Comparison of ENCODE assay signal across 25 mouse cellular contexts in genomic region chr6:73182987-73183386, GRCm38 (mm10). TPM values are rescaled to one million over a fixed set of nuclear protein-coding genes. Genes with fewer than 3 reads are reported as not detected.
A peak's percentile ranks its signal among the peaks of the same experiment; 100 is the strongest.
DNase-seq lines count a peak whose midpoint lies in the region; ATAC-seq and TF ChIP-seq lines count a peak whose summit lies in the region.
"Had no signal": no experiment of that assay in that cellular context is flagged by ENCODE, and none has a peak within 500 bp of the region (broad histone marks: within the 10 kb centered on the region; RNA-seq: fewer than 3 reads in every experiment).

No protein-coding gene starts in this region.

- TF ChIP-seq EP300 in heart, adult 2 months (IDR thresholded peaks at IDR 0.05; ENCODE audit: insufficient read depth, low read depth, low read length) = no peak

- no peak overlapping the region for H3K4me2 ChIP-seq in heart, embryonic 15.5 days
- no peak overlapping the region for H3K4me2 ChIP-seq in kidney, embryonic 16.5 days (replicated peaks; ENCODE audit: low read depth, low read length)
- H3K4me2 ChIP-seq: embryonic facial prominence, embryonic 15.5 days; hindbrain, embryonic 12.5 days had no signal

- H3K4me3 ChIP-seq in heart, adult 2 months = no peak overlapping the region
- no peak overlapping the region for H3K4me3 ChIP-seq in heart, embryonic 15.5 days
- H3K4me3 ChIP-seq in kidney, embryonic 16.5 days (ENCODE audit: low read length) = no peak overlapping the region
- H3K4me3 ChIP-seq: embryonic facial prominence, embryonic 15.5 days; erythroblast, embryonic 14.5 days; forebrain, embryonic 10.5 days; gastrocnemius, adult 2 months; heart, embryonic 10.5 days; hindbrain, embryonic 12.5 days had no signal

- intact Hi-C loops in heart, adult 2 months (cut with DNase I) = no loop called here
- intact Hi-C loops in heart, postnatal 14 days (cut with DNase I) = no loop called here

- H3K9me3 ChIP-seq in heart, embryonic 15.5 days (replicated peaks) = no peaks in the 10 kb centered on the region
- no peaks in the 10 kb centered on the region for H3K9me3 ChIP-seq in kidney, embryonic 16.5 days (ENCODE audit: low read length)
- H3K9me3 ChIP-seq: embryonic facial prominence, embryonic 15.5 days; forebrain, embryonic 10.5 days; G1E; heart, embryonic 10.5 days; hindbrain, embryonic 12.5 days had no signal

- H3K27ac ChIP-seq in heart, adult 2 months = no peak overlapping the region
- H3K27ac ChIP-seq in heart, embryonic 15.5 days = no peak overlapping the region
- H3K27ac ChIP-seq in kidney, embryonic 16.5 days (ENCODE audit: low read length) = no peak overlapping the region; the same call in 1 of the 2 replicates
- H3K27ac ChIP-seq: embryonic facial prominence, embryonic 15.5 days; forebrain, embryonic 10.5 days; gastrocnemius, adult 2 months; heart, embryonic 10.5 days; hindbrain, embryonic 12.5 days had no signal

- no peak for TF ChIP-seq POLR2A in heart, adult 2 months (IDR thresholded peaks at IDR 0.05; ENCODE audit: insufficient read depth, low read depth, low read length)

- ATAC-seq in heart, embryonic 15.5 days (replicated peaks; ENCODE audit: insufficient number of reproducible peaks, insufficient read depth, low FRiP score, low read depth) = 0 out of 2 replicates have a peak, but pooled peaks have one; percentile 58
- ATAC-seq in kidney, embryonic 16.5 days (ENCODE audit: low FRiP score, low TSS enrichment) = no peak
- ATAC-seq: CD4-positive, CD25-positive, alpha-beta regulatory T cell, adult 4 months; forebrain, embryonic 14.5 days; hindbrain, embryonic 16.5 days; inflammation-experienced regulatory T-cells, adult 6 months had no signal

- H3K4me1 ChIP-seq in heart, adult 2 months (ENCODE audit: control insufficient read depth, insufficient read depth, low read length) = no peaks in the 10 kb centered on the region
- peaks cover 6% of the 10 kb centered on the region for H3K4me1 ChIP-seq in heart, embryonic 15.5 days (replicated peaks)
- peaks cover 14% of the 10 kb centered on the region for H3K4me1 ChIP-seq in kidney, embryonic 16.5 days (ENCODE audit: insufficient read depth, low read length)
- H3K4me1 ChIP-seq: hindbrain, embryonic 12.5 days had no signal

- no peaks in the 10 kb centered on the region for H3K36me3 ChIP-seq in heart, adult 2 months (ENCODE audit: control insufficient read depth, insufficient read depth, low read length)
- H3K36me3 ChIP-seq in heart, embryonic 15.5 days = no peaks in the 10 kb centered on the region
- no peaks in the 10 kb centered on the region for H3K36me3 ChIP-seq in kidney, embryonic 16.5 days (ENCODE audit: insufficient read depth, low read length)
- H3K36me3 ChIP-seq: embryonic facial prominence, embryonic 15.5 days; forebrain, embryonic 10.5 days; G1E; heart, embryonic 10.5 days; hindbrain, embryonic 12.5 days had no signal

- no peak overlapping the region for H3K9ac ChIP-seq in heart, adult 2 months (ENCODE audit: low read depth, low read length)
- H3K9ac ChIP-seq in heart, embryonic 15.5 days = no peak overlapping the region
- H3K9ac ChIP-seq in kidney, embryonic 16.5 days (replicated peaks; ENCODE audit: low read length) = no peak overlapping the region
- H3K9ac ChIP-seq: embryonic facial prominence, embryonic 15.5 days; hindbrain, embryonic 12.5 days had no signal

- 36% methylated on average over 3 of the region's 3 CpGs for WGBS in heart, adult 2 months
- 38% methylated on average over 3 of the region's 3 CpGs for WGBS in heart, embryonic 15.5 days
- WGBS in kidney, embryonic 16.5 days = 27% methylated on average over 3 of the region's 3 CpGs

- no peak for TF ChIP-seq CTCF in heart, adult 2 months (IDR thresholded peaks at IDR 0.05)

- no peaks in the 10 kb centered on the region for H3K79me2 ChIP-seq in heart, adult 2 months (replicated peaks; ENCODE audit: control insufficient read depth, insufficient read depth, low read length)

- no peaks in the 10 kb centered on the region for H3K27me3 ChIP-seq in heart, adult 2 months (ENCODE audit: control insufficient read depth, insufficient read depth, low read length)
- no peaks in the 10 kb centered on the region for H3K27me3 ChIP-seq in heart, embryonic 15.5 days
- H3K27me3 ChIP-seq in kidney, embryonic 16.5 days (ENCODE audit: insufficient read depth, low read length) = no peaks in the 10 kb centered on the region
- H3K27me3 ChIP-seq: embryonic facial prominence, embryonic 15.5 days; hindbrain, embryonic 12.5 days had no signal

- peak; percentile 57 for DNase-seq in heart, adult 11 months
- DNase-seq in heart, adult 2 months = no peak
- DNase-seq in heart, postnatal 14 days = no peak
- DNase-seq in kidney, postnatal 14 days = peak; percentile 17
- peak; percentile 53 for DNase-seq in NIH3T3 (ENCODE audit: low read depth)
- DNase-seq: adrenal gland, postnatal 10 days; B cell, adult 2 months; cerebellum, adult 11 months; cerebellum, adult 8-10 months; cerebellum, postnatal 14 days; embryo, embryonic 11 days; gastrocnemius, adult 2 months; gastrocnemius, postnatal 36 days had no signal

RNA-seq across cellular contexts. Expression of gene Dnah6, which starts 38.5 kb away (rescaled TPM):
- under 1 TPM; 0.05 to 0.07 TPM for total RNA-seq in heart, adult 2 months (2021)
- polyA plus RNA-seq in heart, adult 2 months (2012; rRNA removed) = 0.09 and 0.27 TPM in 2 replicates
- 0.11 TPM in 2 replicates for polyA plus RNA-seq in heart, embryonic 15.5 days (2015; fragmentation: Nextera tagmentation; extraction: Ambion mirVana)
- total RNA-seq in heart, postnatal 14 days (2021) = under 1 TPM; 0.22 to 0.45 TPM
- polyA plus RNA-seq in kidney, embryonic 16.5 days (2015; fragmentation: Nextera tagmentation; extraction: Ambion mirVana) = 0.06 and 0.09 TPM in 2 replicates
- total RNA-seq: gastrocnemius, postnatal 36 days had no signal
- polyA plus RNA-seq: CD4-positive, CD25-positive, alpha-beta regulatory T cell, adult 4 months had no signal

Comparison
In these comparisons a context has a peak if more than half of its experiments do, and no peak if none do; other contexts are left out.
1. DNase-seq: peak in heart, adult 11 months (single experiment), kidney, postnatal 14 days (single experiment) and NIH3T3 (single experiment); none in heart, adult 2 months (0 of 2) and heart, postnatal 14 days (0 of 2).